Mouse (Mus musculus): ENCODE measurements around the gene Fn1.

GRCm38 (mm10) chr1:71651315-71651714 lies 1.7 kb downstream of the Fn1 start:
- TF ChIP-seq CTCF (IDR thresholded peaks at IDR 0.05; ENCODE audit: low read depth) (no peak), EP300 (optimal IDR thresholded peaks at IDR 0.05) (no peak)
